Mouse (Mus musculus): Measurements from ENCODE around the gene Tmem150c. TPM values are rescaled to one million over a fixed set of nuclear protein-coding genes. Genes with fewer than 3 reads are reported as not detected.

Tmem150c gene
- polyA plus RNA-seq, 1 experiment from 2014 or later: 0.66 TPM

GRCm38 (mm10) chr5:100187035-100187901 is 27.7 kb upstream of the Tmem150c start:
- H3K27ac ChIP-seq: no peak overlapping the region
- no peak for DNase-seq (ENCODE audit: low spot score)
- H3K4me1 ChIP-seq: peaks cover 10% of the 10 kb centered on the region
- H3K4me3 ChIP-seq: no peak overlapping the region
- H3K27me3 ChIP-seq (ENCODE audit: low read depth, poor library complexity, severe bottlenecking): no peaks in the 10 kb centered on the region
- H3K9me3 ChIP-seq (replicated peaks): no peaks in the 10 kb centered on the region
- no peaks in the 10 kb centered on the region for H3K36me3 ChIP-seq
- 92% methylated on average over 3 of the region's 3 CpGs for WGBS

GRCm38 (mm10) chr5:100186618-100187017 is 27.0 kb upstream of the Tmem150c start:
- no peaks in the 10 kb centered on the region for H3K9me3 ChIP-seq (replicated peaks)
- DNase-seq (ENCODE audit: low spot score): no peak
- H3K4me3 ChIP-seq: no peak overlapping the region
- no peaks in the 10 kb centered on the region for H3K36me3 ChIP-seq
- H3K4me1 ChIP-seq: peaks cover 12% of the 10 kb centered on the region
- H3K27ac ChIP-seq: no peak overlapping the region
- 69% methylated on average over 7 of the region's 7 CpGs for WGBS
- H3K27me3 ChIP-seq (ENCODE audit: low read depth, poor library complexity, severe bottlenecking): no peaks in the 10 kb centered on the region

DNA sequence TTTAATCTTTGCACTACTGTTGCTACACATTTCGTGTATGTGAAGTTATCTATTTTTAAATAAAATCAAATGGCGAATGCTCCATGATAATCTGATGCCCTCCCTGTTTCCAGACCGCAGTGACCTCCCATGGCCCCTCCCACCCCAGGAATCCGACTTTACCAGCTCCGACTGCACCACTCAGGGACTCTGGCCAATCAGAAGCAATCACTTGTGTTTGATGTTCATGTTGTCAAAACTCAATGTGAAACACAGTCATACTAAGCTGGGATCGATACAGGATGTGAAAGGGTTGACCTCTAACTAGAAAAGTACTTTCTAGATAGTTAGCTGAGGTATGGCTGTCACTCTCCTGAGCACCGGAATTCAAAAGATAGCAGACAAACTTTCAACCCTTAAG is 26.3 kb upstream of the Tmem150c start:
- H3K36me3 ChIP-seq: no peaks in the 10 kb centered on the region
- no peaks in the 10 kb centered on the region for H3K27me3 ChIP-seq (ENCODE audit: low read depth, poor library complexity, severe bottlenecking)
- no peak overlapping the region for H3K4me3 ChIP-seq
- H3K4me1 ChIP-seq: peaks cover 18% of the 10 kb centered on the region
- no peak for DNase-seq (ENCODE audit: low spot score)
- no peak overlapping the region for H3K27ac ChIP-seq
- 27% methylated on average over 7 of the region's 7 CpGs for WGBS
- no peaks in the 10 kb centered on the region for H3K9me3 ChIP-seq (replicated peaks)

GRCm38 (mm10) chr5:100181011-100181410 is 21.4 kb upstream of the Tmem150c start:
- H3K4me3 ChIP-seq: no peak overlapping the region
- no peaks in the 10 kb centered on the region for H3K9me3 ChIP-seq (replicated peaks)
- H3K27me3 ChIP-seq (ENCODE audit: low read depth, poor library complexity, severe bottlenecking): no peaks in the 10 kb centered on the region
- H3K27ac ChIP-seq: no peak overlapping the region
- peaks cover 13% of the 10 kb centered on the region; the same call in 1 of the 2 replicates for H3K4me1 ChIP-seq
- WGBS: 85% methylated on average over 1 of the region's 1 CpGs
- DNase-seq (ENCODE audit: low spot score): no peak
- H3K36me3 ChIP-seq: no peaks in the 10 kb centered on the region

- H3K27ac ChIP-seq: no peak overlapping the region
- H3K27me3 ChIP-seq (ENCODE audit: low read depth, poor library complexity, severe bottlenecking): no peaks in the 10 kb centered on the region
- WGBS: 76% methylated on average over 2 of the region's 2 CpGs
- no peaks in the 10 kb centered on the region for H3K36me3 ChIP-seq
- no peak overlapping the region for H3K4me3 ChIP-seq
- peaks cover 8% of the 10 kb centered on the region; the same call in 1 of the 2 replicates for H3K4me1 ChIP-seq
- H3K9me3 ChIP-seq (replicated peaks): no peaks in the 10 kb centered on the region
- no peak for DNase-seq (ENCODE audit: low spot score)
Observed at GRCm38 (mm10) chr5:100178781-100179165, 19.2 kb upstream of the Tmem150c start.

DNA sequence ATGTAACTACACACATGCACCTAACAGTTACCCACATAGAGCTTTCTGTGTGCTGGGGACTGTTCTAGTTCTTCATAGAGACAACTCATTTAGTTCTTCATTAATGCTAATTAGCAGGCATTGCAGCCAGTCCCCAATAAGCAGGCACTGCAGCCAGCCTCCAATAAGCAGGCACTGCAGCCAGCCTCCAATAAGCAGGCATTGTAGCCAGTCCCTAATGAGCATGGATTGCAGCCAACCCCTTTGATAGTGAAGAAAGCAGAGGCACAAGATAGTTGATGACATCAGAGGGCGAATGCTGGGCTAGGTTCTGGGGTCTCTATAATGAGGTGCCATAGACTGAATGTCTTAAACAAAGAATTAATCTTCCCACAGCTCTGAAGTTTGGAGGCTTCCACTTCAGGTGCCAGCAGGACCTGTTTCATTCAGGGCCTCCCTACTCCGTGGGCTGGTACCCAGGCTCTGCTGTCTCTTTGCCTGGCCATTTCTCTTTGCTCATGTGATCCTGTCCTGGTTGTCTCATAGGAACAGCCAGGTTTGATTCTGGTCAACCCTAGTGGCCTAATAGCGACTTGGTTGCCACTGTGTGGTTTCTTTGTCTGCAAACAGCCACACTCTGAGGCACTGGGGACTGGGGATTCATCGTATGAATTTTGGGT is 18.6 kb upstream of the Tmem150c start:
- no peak overlapping the region for H3K27ac ChIP-seq
- no peak for DNase-seq (ENCODE audit: low spot score)
- WGBS: 79% methylated on average over 4 of the region's 4 CpGs

GRCm38 (mm10) chr5:100177547-100177946 is 17.9 kb upstream of the Tmem150c start:
- H3K4me3 ChIP-seq: no peak overlapping the region
- 72% methylated on average over 5 of the region's 5 CpGs for WGBS
- H3K36me3 ChIP-seq: no peaks in the 10 kb centered on the region
- DNase-seq (ENCODE audit: low spot score): no peak
- no peaks in the 10 kb centered on the region for H3K27me3 ChIP-seq (ENCODE audit: low read depth, poor library complexity, severe bottlenecking)
- H3K4me1 ChIP-seq: peaks cover 8% of the 10 kb centered on the region; the same call in 1 of the 2 replicates
- no peak overlapping the region for H3K27ac ChIP-seq
- no peaks in the 10 kb centered on the region for H3K9me3 ChIP-seq (replicated peaks)

More for the DNA sequence above, 18.6 kb upstream of the Tmem150c start:
- Histone ChIP-seq H3K4me3 (no peak overlapping the region), H3K36me3 (no peaks in the 10 kb centered on the region), H3K9me3 (replicated peaks) (no peaks in the 10 kb centered on the region), H3K27me3 (ENCODE audit: low read depth, poor library complexity, severe bottlenecking) (no peaks in the 10 kb centered on the region), H3K4me1 (peaks cover 8% of the 10 kb centered on the region; the same call in 1 of the 2 replicates)

DNA sequence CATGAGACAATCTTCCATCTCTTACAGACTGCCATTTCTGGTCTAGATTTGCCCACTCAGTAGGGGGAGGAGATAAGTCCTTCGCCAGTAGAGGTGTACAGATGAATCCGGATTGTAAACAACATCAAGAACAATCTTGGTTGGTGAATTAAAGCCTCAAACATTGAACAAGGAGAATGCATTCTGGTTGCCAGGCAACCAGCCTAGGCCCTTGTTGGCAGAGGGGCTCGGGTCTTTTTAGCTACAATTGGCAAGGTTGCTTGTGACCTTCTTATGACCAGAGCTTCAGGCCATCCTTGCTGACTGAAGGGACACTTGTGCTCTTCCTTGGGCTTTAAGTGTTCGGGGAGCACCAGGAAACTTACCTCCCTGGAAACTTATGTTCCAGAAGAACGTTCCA is 16.5 kb upstream of the Tmem150c start:
- Histone ChIP-seq H3K4me3 (no peak overlapping the region), H3K4me1 (0 out of 2 replicates have a peak, but pooled peaks cover under 1% of the 10 kb centered on the region), H3K9me3 (replicated peaks) (no peaks in the 10 kb centered on the region), H3K36me3 (no peaks in the 10 kb centered on the region), H3K27me3 (ENCODE audit: low read depth, poor library complexity, severe bottlenecking) (no peaks in the 10 kb centered on the region), H3K27ac (no peak overlapping the region)
- WGBS: 84% methylated on average over 5 of the region's 5 CpGs
- no peak for DNase-seq (ENCODE audit: low spot score)

- Histone ChIP-seq H3K9me3 (replicated peaks) (no peaks in the 10 kb centered on the region), H3K4me3 (no peak overlapping the region), H3K27ac (no peak overlapping the region), H3K27me3 (ENCODE audit: low read depth, poor library complexity, severe bottlenecking) (no peaks in the 10 kb centered on the region), H3K36me3 (no peaks in the 10 kb centered on the region), H3K4me1 (no peaks in the 10 kb centered on the region)
- no peak for DNase-seq (ENCODE audit: low spot score)
- 86% methylated on average over 7 of the region's 7 CpGs for WGBS
Observed at GRCm38 (mm10) chr5:100175582-100175981, 16.0 kb upstream of the Tmem150c start.

- no peaks in the 10 kb centered on the region for H3K9me3 ChIP-seq (replicated peaks)
- H3K4me3 ChIP-seq: no peak overlapping the region
- no peak overlapping the region for H3K27ac ChIP-seq
- DNase-seq (ENCODE audit: low spot score): no peak
- no peaks in the 10 kb centered on the region for H3K27me3 ChIP-seq (ENCODE audit: low read depth, poor library complexity, severe bottlenecking)
- WGBS: 80% methylated on average over 4 of the region's 4 CpGs
- no peaks in the 10 kb centered on the region for H3K36me3 ChIP-seq
- H3K4me1 ChIP-seq: no peaks in the 10 kb centered on the region
Observed at GRCm38 (mm10) chr5:100172104-100172503, 12.5 kb upstream of the Tmem150c start.

GRCm38 (mm10) chr5:100166591-100167491 is 7.2 kb upstream of the Tmem150c start:
- DNase-seq (ENCODE audit: low spot score): peak; percentile 72

DNA sequence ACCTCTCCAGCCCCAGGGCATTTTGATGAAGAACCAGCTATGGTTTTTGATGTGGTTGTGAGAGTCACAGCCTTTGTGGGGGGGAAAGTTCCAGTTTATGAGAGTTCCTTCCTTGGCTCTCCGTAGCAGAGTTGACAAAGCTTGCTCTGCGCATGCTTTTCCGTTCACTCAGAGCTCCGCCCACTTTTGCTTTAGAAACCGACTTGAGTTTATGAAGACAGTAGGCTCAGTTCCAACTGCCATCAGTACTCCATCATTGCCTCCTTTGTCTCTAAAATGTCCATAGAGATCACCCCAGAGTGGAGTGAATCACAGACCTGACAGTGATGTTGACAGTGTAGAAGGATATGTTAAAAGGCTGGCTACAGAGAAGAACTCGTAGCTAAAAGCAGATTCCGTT is 3.8 kb upstream of the Tmem150c start:
- no peak overlapping the region for H3K27ac ChIP-seq
- peaks cover 20% of the 10 kb centered on the region for H3K4me1 ChIP-seq
- H3K4me3 ChIP-seq: no peak overlapping the region
- no peak for DNase-seq (ENCODE audit: low spot score)
- 81% methylated on average over 7 of the region's 7 CpGs for WGBS
- no peaks in the 10 kb centered on the region for H3K36me3 ChIP-seq
- H3K27me3 ChIP-seq (ENCODE audit: low read depth, poor library complexity, severe bottlenecking): peaks cover 21% of the 10 kb centered on the region
- no peaks in the 10 kb centered on the region for H3K9me3 ChIP-seq (replicated peaks)

More at GRCm38 (mm10) chr5:100166591-100167491, 7.2 kb upstream of the Tmem150c start:
- Histone ChIP-seq H3K27ac (no peak overlapping the region), H3K9me3 (replicated peaks) (no peaks in the 10 kb centered on the region), H3K4me1 (peaks cover 6% of the 10 kb centered on the region; the same call in 1 of the 2 replicates), H3K36me3 (no peaks in the 10 kb centered on the region), H3K4me3 (no peak overlapping the region), H3K27me3 (ENCODE audit: low read depth, poor library complexity, severe bottlenecking) (no peaks in the 10 kb centered on the region)
- WGBS: 54% methylated on average over 14 of the region's 14 CpGs

Measured in limb, embryonic 10.5 days (tissue).